Mouse (Mus musculus) kidney, postnatal 10 days (tissue): ENCODE measurements around the gene Gsta4.
A peak's percentile ranks its signal among the peaks of the same experiment; 100 is the strongest.
"Not testable (repeated sequence)": the region's sequence is repeated elsewhere in the genome, so short reads cannot be mapped to it uniquely, and the experiment has no call there.

Experiments
- DNase-seq: peaks from one replicate; pipeline ENCODE4 v3.0.0; 2021; ENCODE audit warnings: mixed read lengths

Gene Gsta4

DNA sequence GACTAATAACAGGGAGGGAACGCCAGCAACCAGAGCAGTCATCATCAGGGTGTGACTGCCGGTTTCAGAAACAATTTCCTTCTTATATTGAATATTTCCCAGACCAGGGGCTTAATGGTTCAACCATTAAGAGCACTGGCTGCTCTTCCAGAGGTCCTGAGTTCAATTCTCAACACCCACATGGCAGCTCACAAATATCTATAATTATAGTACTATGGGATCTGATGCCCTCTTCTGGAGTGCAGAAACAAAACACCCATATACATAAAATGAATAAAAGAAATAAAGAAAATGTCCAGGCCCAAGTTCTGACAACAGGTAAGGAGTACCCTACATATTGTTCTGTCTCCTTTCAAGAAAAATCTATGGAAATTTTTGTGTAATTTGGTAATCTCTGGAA is 3.5 kb upstream of the Gsta4 start:
- no peak for DNase-seq

GRCm38 (mm10) chr9:78185686-78186085 is 3.1 kb downstream of the Gsta4 start:
- DNase-seq: no peak

DNA sequence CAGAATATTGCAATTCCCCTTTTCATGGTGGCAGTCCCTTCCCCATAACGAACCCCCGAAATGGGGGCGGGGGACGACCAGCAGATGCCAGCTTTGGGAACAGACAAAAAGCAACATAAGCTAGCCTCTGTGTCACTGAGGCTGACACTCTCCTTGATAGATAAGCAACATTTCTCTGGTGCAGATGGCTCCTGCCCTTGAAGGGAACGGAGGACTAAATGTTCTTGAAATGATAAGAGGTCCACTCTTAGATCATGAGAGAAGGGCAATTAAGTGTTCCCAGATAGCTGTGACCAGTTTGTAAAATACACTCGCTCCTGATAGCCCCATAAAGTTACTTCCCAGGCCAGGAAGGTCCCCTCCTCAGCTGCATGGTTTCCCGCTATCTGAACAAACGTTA is 6.3 kb downstream of the Gsta4 start:
- no peak for DNase-seq

GRCm38 (mm10) chr9:78190651-78191634 is 8.4 kb downstream of the Gsta4 start:
- DNase-seq: no peak

- DNase-seq: peak; percentile 84
These were observed 9.2 kb downstream of the Gsta4 start for GRCm38 (mm10) chr9:78191736-78192135.

- DNase-seq: peak; percentile 76
These were observed 11.5 kb downstream of the Gsta4 start for GRCm38 (mm10) chr9:78193902-78194597.

DNA sequence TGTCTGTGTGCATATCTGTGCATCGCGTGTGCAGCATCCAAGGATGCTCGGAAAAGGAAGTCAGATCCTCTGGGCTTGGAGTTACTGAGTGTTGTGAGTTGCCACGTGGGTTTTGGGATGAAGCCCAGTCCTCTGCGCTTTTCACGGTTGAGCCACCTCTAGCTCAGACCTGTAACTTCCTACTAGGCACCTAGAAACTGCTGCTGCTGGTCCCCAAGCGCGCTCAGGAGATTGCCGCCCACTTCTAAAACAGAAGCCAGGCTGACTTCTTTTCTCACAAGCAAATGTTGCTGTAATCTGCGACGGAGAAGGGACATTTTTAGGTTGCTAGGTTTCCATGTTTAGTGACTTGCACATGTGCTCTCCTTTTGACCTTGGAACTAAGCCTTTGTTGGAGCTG is 12.5 kb downstream of the Gsta4 start:
- no peak for DNase-seq

GRCm38 (mm10) chr9:78197801-78198200 is 15.2 kb downstream of the Gsta4 start:
- no peak for DNase-seq

DNA sequence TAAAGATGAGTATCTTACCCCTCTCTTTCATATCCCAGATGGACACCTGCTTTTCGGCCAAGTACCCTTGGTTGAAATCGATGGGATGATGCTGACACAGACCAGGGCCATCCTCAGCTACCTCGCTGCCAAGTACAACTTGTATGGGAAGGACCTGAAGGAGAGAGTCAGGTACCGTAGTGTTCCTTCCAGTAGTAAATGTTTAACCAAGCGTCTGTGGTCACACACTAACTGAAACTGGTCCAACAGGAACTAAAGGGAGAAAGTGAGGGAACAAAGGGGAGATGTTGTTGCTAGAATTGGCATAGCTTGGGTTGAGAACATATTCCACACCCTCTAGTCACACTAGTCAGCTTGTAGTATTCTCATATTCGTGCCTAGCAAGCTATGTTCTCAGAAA is 21.6 kb downstream of the Gsta4 start:
- DNase-seq: no peak

DNA sequence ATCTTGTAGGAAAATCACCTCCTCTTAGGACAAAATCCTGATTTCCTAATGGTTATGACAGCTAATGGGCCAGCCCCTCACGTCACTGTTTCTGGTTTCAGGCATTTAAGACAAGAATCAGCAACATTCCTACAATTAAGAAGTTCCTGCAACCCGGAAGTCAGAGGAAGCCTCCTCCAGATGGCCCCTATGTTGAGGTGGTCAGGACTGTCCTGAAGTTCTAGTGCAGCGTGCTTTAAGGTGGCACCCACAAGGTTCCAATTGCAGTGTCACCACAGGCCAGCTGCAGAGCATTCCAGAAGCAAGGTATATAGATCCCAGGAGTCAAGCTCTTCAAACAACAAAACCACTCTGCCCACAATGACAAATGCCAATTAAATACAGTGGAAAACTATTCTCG is 26.4 kb downstream of the Gsta4 start:
- no peak for DNase-seq

GRCm38 (mm10) chr9:78210079-78210478 is 27.5 kb downstream of the Gsta4 start:
- no peak for DNase-seq

DNA sequence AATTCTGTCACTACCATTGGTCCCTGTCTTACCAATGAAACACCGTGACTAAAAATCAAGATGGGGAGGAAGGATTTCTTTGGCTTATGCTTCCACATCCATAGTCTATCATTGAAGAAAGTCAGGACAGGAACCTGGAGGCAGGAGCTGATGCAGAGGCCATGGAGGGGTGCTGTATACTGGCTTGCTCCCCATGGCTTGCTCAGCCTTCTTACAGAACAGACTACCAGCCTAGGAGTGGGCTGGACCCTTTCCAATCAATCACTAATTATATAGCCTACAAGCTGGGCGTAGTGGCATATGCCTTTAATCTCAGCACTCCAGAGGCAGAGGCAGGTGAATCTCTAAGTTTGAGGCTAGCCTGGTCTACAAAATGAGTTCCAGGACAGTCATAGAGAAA is 28.2 kb downstream of the Gsta4 start:
- DNase-seq: no peak

DNA sequence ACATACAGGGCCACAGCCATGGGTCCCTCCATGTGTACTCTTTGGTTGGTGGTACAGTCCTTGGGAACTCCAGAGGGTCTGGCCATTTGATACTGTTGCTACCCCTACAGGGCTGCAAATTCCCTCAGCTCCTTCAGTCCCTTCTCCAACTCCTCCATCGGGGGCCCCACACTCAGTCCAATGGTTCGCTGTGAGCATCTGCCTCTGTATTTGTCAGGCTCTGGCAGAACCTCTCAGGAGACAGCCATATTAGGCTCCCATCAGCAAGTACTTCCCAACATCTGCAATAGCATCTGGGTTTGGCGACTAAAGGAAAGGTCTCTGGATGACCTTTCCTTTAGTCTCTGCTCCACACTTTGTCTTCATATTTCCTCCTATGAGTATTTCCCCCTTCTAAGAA is 28.9 kb downstream of the Gsta4 start:
- DNase-seq: no peak

GRCm38 (mm10) chr9:78212341-78213049 is 29.9 kb downstream of the Gsta4 start:
- no peak for DNase-seq

GRCm38 (mm10) chr9:78217074-78217473 is 34.5 kb downstream of the Gsta4 start:
- DNase-seq: no peak

GRCm38 (mm10) chr9:78222616-78223015 is 40.0 kb downstream of the Gsta4 start:
- no peak for DNase-seq

DNA sequence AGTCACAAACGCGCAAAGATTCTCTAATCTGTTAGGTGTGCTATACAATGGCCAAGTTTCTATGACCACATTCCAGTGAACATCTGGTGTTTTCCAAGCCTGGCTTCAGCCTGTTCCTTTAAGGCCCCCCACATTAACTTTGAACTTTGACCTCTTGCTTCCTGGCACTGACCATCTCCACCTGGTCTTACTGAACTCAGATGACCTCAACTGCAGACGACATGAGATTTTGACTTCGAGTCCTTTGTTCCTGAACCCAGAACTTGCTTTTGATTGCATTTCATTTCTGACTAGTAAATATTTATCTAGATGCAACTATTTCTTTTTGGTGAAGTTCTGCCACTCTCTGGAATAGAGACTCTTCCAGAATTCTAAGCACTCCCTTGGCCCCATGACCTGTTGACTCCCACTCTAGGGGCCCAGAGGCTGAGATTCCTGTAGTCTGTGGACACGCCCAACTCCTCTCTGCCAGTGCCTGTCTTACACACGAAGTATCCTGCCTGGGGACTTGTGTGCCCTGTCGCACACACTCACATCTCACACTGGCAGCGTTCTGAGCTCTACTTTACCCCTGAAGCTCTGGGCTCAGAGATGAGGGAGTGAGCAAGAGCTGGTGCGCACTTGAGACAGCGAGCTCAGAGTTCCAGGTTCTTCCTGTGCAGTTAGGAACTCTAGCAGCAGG is 40.8 kb downstream of the Gsta4 start:
- DNase-seq: no peak

DNA sequence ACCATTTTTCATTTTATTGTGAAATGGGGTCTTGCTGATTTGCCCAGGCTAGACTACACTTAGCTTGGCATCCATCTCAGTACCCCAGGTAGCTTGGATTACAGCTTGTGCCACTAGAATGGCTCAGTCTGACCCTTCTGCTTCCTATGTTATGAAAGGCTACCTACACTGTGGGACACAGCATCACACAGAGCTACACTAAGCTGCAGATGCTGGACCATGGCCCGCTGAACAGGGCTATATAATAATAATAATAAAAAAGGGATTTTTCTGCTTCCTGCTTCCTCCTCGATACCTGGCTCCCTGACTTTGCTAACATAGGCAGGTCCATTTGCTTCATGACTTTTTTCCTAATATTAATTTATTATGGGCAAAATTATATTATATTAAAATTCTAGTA is 41.8 kb downstream of the Gsta4 start:
- DNase-seq: no peak

DNA sequence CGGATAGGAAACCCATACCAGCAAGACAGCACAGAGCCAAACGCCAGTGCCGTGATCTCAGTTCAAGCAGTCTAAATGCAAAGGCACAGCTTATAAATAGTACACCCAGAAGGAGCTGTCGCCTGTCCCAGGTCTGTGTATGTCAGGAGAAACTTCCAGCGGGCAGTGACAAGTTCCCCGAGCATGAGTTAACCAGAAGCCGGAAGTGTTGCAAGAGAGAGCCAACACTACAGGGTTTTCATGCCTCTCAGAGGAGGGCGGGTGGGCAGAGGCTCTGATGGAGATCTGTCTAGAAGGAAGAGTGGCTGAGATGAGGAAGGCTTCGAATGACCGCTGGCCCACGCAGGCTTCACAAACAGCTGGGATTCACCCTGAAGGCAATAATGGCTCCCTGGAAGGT is 42.7 kb downstream of the Gsta4 start:
- no peak for DNase-seq

- DNase-seq: no peak
These were observed 45.5 kb downstream of the Gsta4 start for GRCm38 (mm10) chr9:78228122-78228521.

DNA sequence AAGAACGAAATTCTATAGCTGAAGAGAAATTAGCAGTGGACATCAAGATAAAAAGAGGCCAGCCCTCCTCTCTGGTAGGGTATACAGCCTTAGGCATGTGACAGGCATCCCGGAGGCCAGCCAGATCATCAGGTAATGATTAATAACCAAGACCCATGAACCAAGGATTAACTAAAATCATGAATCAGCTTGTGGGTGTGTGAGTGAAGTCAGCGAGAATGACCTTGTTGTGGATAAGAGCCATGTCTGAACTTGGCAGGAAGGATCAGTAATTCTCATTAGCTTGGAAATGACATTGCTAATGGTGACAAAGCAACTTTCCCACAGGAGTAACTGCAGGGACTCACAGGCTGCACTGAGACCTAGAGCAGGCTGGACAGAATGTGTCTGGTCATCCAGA is 47.1 kb downstream of the Gsta4 start:
- DNase-seq: peak; percentile 41

GRCm38 (mm10) chr9:78230461-78230860 is 47.9 kb downstream of the Gsta4 start, which contains the start of gene Gsta1:
Gene Gsta1, plus strand, starts transcription at chr9:78230656.
- DNase-seq: not testable (repeated sequence)
